Mouse (Mus musculus) bone marrow, adult 2 months (tissue): ENCODE measurements around the gene Sorbs1.

Experiments
- CTCF ChIP-seq: fragments of 200-500 bp; IDR thresholded peaks from 2 replicates; pipeline ENCODE4 v1.5.1; 2011; ENCODE audit warnings: low read length, control low read depth; ENCODE audit not compliant: control insufficient read depth, insufficient read depth
- POLR2A ChIP-seq: fragments of 200-500 bp; IDR thresholded peaks from 2 replicates; pipeline ENCODE4 v1.6.1; 2011; ENCODE audit warnings: low read depth, mild to moderate bottlenecking, control low read depth, low read length, borderline replicate concordance; ENCODE audit not compliant: control insufficient read depth

DNA sequence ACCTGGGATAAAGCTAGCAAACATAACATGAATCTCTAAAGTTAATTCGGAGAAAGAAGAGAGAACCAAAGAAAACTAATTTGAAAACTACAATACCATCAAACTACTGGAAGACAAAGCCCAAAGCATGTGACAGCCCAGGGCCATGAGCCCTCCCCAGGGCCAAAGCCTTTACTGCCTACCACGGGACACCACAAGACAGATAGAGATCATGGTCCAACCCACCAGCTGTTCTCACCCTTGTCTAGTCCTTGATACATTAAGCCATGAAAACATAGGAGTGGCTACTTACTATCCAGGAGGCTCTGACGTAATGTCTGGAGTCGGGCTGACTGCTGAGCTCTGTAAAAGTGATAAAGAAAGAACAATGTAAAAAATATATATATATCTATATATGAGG, 176.9 kb downstream of the Sorbs1 start:
- TF ChIP-seq CTCF (no peak), POLR2A (no peak)
